In the genomic region with DNA sequence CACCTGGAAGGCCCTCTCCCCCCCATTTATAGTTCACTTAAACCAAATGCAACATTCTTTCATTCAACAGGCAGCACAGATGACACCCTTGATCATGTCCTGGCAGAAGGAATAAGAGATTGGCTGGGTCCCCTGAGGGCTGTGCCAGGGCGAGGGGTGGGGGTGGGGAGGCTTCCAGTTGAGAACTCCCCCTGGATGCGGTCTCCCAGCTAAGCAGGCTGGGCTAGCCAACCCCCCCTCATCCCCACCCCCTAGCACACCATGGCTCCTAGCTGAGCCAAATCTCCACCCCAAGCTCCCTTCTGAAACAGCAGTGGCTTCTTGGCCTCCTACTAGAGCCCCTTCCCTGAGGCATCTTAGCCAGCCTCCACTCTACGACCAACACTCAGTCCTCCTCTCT, we compare ENCODE assay signal across 28 mouse cellular contexts.
DNase-seq lines count a peak whose midpoint lies in the region; ATAC-seq lines count a peak whose summit lies in the region.
"Had no signal": no experiment of that assay in that cellular context is flagged by ENCODE, and none has a peak within 500 bp of the region (broad histone marks: within the 10 kb centered on the region; RNA-seq: fewer than 3 reads in every experiment).

No protein-coding gene starts in this region.

- H3K9me3 ChIP-seq in forebrain, embryonic 15.5 days: no peaks in the 10 kb centered on the region
- H3K9me3 ChIP-seq in forebrain, embryonic 13.5 days (replicated peaks): no peaks in the 10 kb centered on the region
- H3K9me3 ChIP-seq in midbrain, embryonic 13.5 days: no peaks in the 10 kb centered on the region
- H3K9me3 ChIP-seq in midbrain, embryonic 11.5 days (ENCODE audit: control insufficient read depth, low read length): no peaks in the 10 kb centered on the region
- H3K9me3 ChIP-seq: embryonic facial prominence, embryonic 12.5 days; embryonic facial prominence, embryonic 15.5 days; G1E; heart, embryonic 12.5 days; heart, embryonic 15.5 days; hindbrain, embryonic 10.5 days; hindbrain, embryonic 13.5 days; intestine, embryonic 15.5 days had no signal

- no peak; the same call in 1 of the 2 replicates for ATAC-seq in forebrain, embryonic 15.5 days (replicated peaks)
- no peak for ATAC-seq in forebrain, embryonic 13.5 days
- ATAC-seq in frontal cortex, adult (ENCODE audit: low TSS enrichment): 0 out of 2 replicates have a peak, but pooled peaks have one; percentile 0
- 0 out of 2 replicates have a peak, but pooled peaks have one; percentile 5 for ATAC-seq in midbrain, embryonic 13.5 days
- no peak for ATAC-seq in midbrain, embryonic 11.5 days (ENCODE audit: low FRiP score)
- ATAC-seq: hindbrain, embryonic 16.5 days; intestine, embryonic 15.5 days; Patski had no signal

- peaks cover 41% of the 10 kb centered on the region for H3K4me1 ChIP-seq in forebrain, embryonic 15.5 days
- peaks cover 15% of the 10 kb centered on the region for H3K4me1 ChIP-seq in forebrain, embryonic 13.5 days
- peaks cover 10% of the 10 kb centered on the region for H3K4me1 ChIP-seq in midbrain, embryonic 13.5 days (replicated peaks)
- H3K4me1 ChIP-seq in midbrain, embryonic 11.5 days (ENCODE audit: control insufficient read depth, insufficient read depth, low read length): no peaks in the 10 kb centered on the region
- H3K4me1 ChIP-seq: embryonic facial prominence, embryonic 12.5 days; heart, embryonic 12.5 days; heart, embryonic 15.5 days; intestine, embryonic 15.5 days had no signal

- no peaks in the 10 kb centered on the region for H3K36me3 ChIP-seq in forebrain, embryonic 15.5 days
- no peaks in the 10 kb centered on the region for H3K36me3 ChIP-seq in forebrain, embryonic 13.5 days (ENCODE audit: poor library complexity, severe bottlenecking)
- no peaks in the 10 kb centered on the region for H3K36me3 ChIP-seq in midbrain, embryonic 13.5 days
- no peaks in the 10 kb centered on the region for H3K36me3 ChIP-seq in midbrain, embryonic 11.5 days (ENCODE audit: control insufficient read depth, insufficient read depth, low read length)
- H3K36me3 ChIP-seq: embryonic facial prominence, embryonic 12.5 days; embryonic facial prominence, embryonic 15.5 days; G1E; heart, embryonic 12.5 days; heart, embryonic 15.5 days; hindbrain, embryonic 10.5 days; hindbrain, embryonic 13.5 days; intestine, embryonic 15.5 days had no signal

- 0 out of 2 replicates have a peak overlapping the region, but pooled peaks have one; percentile 5 for H3K27ac ChIP-seq in forebrain, embryonic 15.5 days (replicated peaks)
- H3K27ac ChIP-seq in forebrain, embryonic 13.5 days: no peak overlapping the region
- H3K27ac ChIP-seq in midbrain, embryonic 13.5 days: no peak overlapping the region
- no peak overlapping the region for H3K27ac ChIP-seq in midbrain, embryonic 11.5 days (ENCODE audit: low read depth, low read length)
- H3K27ac ChIP-seq: embryonic facial prominence, embryonic 12.5 days; embryonic facial prominence, embryonic 15.5 days; heart, embryonic 15.5 days; hindbrain, embryonic 10.5 days; hindbrain, embryonic 13.5 days; intestine, embryonic 15.5 days had no signal

- DNase-seq in frontal cortex, postnatal 36 days (ENCODE audit: low spot score in 2 of 2): no peak
- DNase-seq in midbrain, embryonic 11.5 days (ENCODE audit: low spot score, missing footprints): no peak
- DNase-seq in cerebellum, postnatal 14 days: no peak
- DNase-seq: adrenal gland, postnatal 10 days; adrenal gland, postnatal 36 days; B cell, adult 2 months; cerebellum, adult 11-12 months; cerebellum, adult 8-10 months; cerebellum, postnatal 10 days; gastrocnemius, postnatal 25 days; heart, adult 18-20 months; heart, postnatal 10 days; heart, postnatal 36 days; kidney, adult 11 months had no signal

- H3K4me3 ChIP-seq in forebrain, embryonic 15.5 days: no peak overlapping the region
- H3K4me3 ChIP-seq in forebrain, embryonic 13.5 days: no peak overlapping the region
- H3K4me3 ChIP-seq in midbrain, embryonic 13.5 days (replicated peaks): no peak overlapping the region
- no peak overlapping the region for H3K4me3 ChIP-seq in midbrain, embryonic 11.5 days (ENCODE audit: low read depth, low read length)
- H3K4me3 ChIP-seq: embryonic facial prominence, embryonic 12.5 days; embryonic facial prominence, embryonic 15.5 days; heart, embryonic 12.5 days; heart, embryonic 15.5 days; hindbrain, embryonic 10.5 days; hindbrain, embryonic 13.5 days; intestine, embryonic 15.5 days had no signal

- no peak overlapping the region for H3K4me2 ChIP-seq in forebrain, embryonic 15.5 days (replicated peaks)
- H3K4me2 ChIP-seq in forebrain, embryonic 13.5 days: no peak overlapping the region
- no peak overlapping the region for H3K4me2 ChIP-seq in midbrain, embryonic 13.5 days (replicated peaks)
- no peak overlapping the region for H3K4me2 ChIP-seq in midbrain, embryonic 11.5 days
- H3K4me2 ChIP-seq: embryonic facial prominence, embryonic 12.5 days; embryonic facial prominence, embryonic 15.5 days; heart, embryonic 12.5 days; heart, embryonic 15.5 days; hindbrain, embryonic 13.5 days; intestine, embryonic 15.5 days had no signal

- H3K9ac ChIP-seq in forebrain, embryonic 15.5 days (replicated peaks): no peak overlapping the region
- no peak overlapping the region for H3K9ac ChIP-seq in forebrain, embryonic 13.5 days
- H3K9ac ChIP-seq in midbrain, embryonic 13.5 days (replicated peaks): no peak overlapping the region
- no peak overlapping the region for H3K9ac ChIP-seq in midbrain, embryonic 11.5 days (ENCODE audit: low read length)
- H3K9ac ChIP-seq: embryonic facial prominence, embryonic 12.5 days; embryonic facial prominence, embryonic 15.5 days; heart, embryonic 12.5 days; heart, embryonic 15.5 days; hindbrain, embryonic 13.5 days; intestine, embryonic 15.5 days had no signal

- 72% methylated on average over 3 of the region's 3 CpGs for WGBS in forebrain, embryonic 15.5 days
- WGBS in forebrain, embryonic 13.5 days: 77% methylated on average over 3 of the region's 3 CpGs
- WGBS in midbrain, embryonic 13.5 days: 73% methylated on average over 3 of the region's 3 CpGs
- WGBS in midbrain, embryonic 11.5 days: 65% methylated on average over 3 of the region's 3 CpGs

- no peaks in the 10 kb centered on the region for H3K27me3 ChIP-seq in forebrain, embryonic 15.5 days
- 0 out of 2 replicates have a peak, but pooled peaks cover 6% of the 10 kb centered on the region for H3K27me3 ChIP-seq in forebrain, embryonic 13.5 days
- H3K27me3 ChIP-seq in midbrain, embryonic 13.5 days: 0 out of 2 replicates have a peak, but pooled peaks cover 10% of the 10 kb centered on the region
- no peaks in the 10 kb centered on the region for H3K27me3 ChIP-seq in midbrain, embryonic 11.5 days (ENCODE audit: control insufficient read depth, insufficient read depth, low read length)
- H3K27me3 ChIP-seq: intestine, embryonic 15.5 days had no signal

Comparison
In these comparisons a context has a peak if more than half of its experiments do, and no peak if none do; other contexts are left out.
1. ATAC-seq: peak in frontal cortex, adult (single experiment) and midbrain, embryonic 13.5 days (single experiment); none in forebrain, embryonic 15.5 days (single experiment), forebrain, embryonic 13.5 days (single experiment) and midbrain, embryonic 11.5 days (single experiment).